Mouse (Mus musculus): ENCODE data around the gene S100a1. TPM values are rescaled to one million over a fixed set of nuclear protein-coding genes. Genes with fewer than 3 reads are reported as not detected.
A peak's percentile ranks its signal among the peaks of the same experiment; 100 is the strongest.

S100a1 gene
- polyA plus RNA-seq, 1 experiment = 771 TPM

DNA sequence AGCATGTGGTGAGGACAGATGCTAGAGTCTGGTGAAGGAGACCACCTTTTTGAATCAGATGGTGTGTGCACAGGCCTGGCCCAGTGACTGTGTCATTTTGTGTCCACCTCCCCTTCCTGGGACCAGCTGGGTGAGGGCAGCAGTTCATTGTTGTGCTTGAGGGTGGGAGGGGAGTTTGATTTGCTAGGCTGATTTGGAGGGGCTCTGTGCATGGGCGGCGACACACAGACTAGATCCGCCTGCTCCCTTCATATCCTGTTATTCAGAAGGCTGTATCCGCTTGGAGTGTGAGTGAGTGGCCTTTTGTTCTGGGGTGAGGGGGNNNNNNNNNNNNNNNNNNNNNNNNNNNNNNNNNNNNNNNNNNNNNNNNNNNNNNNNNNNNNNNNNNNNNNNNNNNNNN lies 26.7 kb upstream of the S100a1 start:
- peak overlapping the region; percentile 37 for H3K4me3 ChIP-seq (ENCODE audit: insufficient read depth, low read depth, low read length)

DNA sequence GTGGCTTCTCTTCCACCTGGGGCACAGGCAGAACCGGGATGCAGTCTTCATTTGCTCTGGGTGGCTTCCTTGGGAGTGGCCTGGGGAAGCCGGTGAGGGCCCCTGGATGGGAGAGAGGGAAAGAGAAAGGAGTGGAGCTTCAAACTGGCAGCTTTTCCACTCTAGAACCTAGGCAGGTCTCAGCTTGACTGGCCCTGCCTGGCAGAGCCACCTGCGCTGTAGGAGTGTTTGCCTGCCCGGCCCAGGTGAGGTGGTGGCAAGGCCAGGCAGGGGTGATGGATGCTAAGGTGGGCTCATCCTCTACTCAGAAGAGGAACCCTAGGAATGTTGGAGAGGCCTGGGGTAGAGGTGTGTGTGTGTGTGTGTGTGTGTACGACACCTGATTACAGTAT lies 23.7 kb upstream of the S100a1 start:
- no peak for TF ChIP-seq POLR2A (IDR thresholded peaks at IDR 0.05; ENCODE audit: low read depth, low read length)
- no peak for TF ChIP-seq CTCF (conservative IDR thresholded peaks at IDR 0.05; ENCODE audit: insufficient read depth, insufficient read length, low read depth, low read length)
- peaks cover 8% of the 10 kb centered on the region for H3K4me1 ChIP-seq (ENCODE audit: control insufficient read depth, insufficient read depth, low read length)
- H3K27ac ChIP-seq (ENCODE audit: insufficient read depth, low read depth, low read length) = peak overlapping the region; percentile 96
- no peaks in the 10 kb centered on the region for H3K27me3 ChIP-seq (replicated peaks; ENCODE audit: control insufficient read depth, insufficient read depth, low read length)
- H3K36me3 ChIP-seq (ENCODE audit: control insufficient read depth, insufficient read depth, low read length) = no peaks in the 10 kb centered on the region
- DNase-seq = no peak
- WGBS = 32% methylated on average over 5 of the region's 5 CpGs
- H3K4me3 ChIP-seq (ENCODE audit: insufficient read depth, low read depth, low read length) = peak overlapping the region; percentile 73

More for the DNA sequence above, 26.7 kb upstream of the S100a1 start:
- 63% methylated on average over 4 of the region's 4 CpGs for WGBS
- no peaks in the 10 kb centered on the region for H3K36me3 ChIP-seq (ENCODE audit: control insufficient read depth, insufficient read depth, low read length)
- peak overlapping the region; percentile 84 for H3K27ac ChIP-seq (ENCODE audit: insufficient read depth, low read depth, low read length)
- TF ChIP-seq POLR2A (IDR thresholded peaks at IDR 0.05; ENCODE audit: low read depth, low read length) = peak; percentile 33
- no peak for TF ChIP-seq CTCF (conservative IDR thresholded peaks at IDR 0.05; ENCODE audit: insufficient read depth, insufficient read length, low read depth, low read length)
- peak; percentile 78 for DNase-seq
- H3K4me1 ChIP-seq (ENCODE audit: control insufficient read depth, insufficient read depth, low read length) = peaks cover 8% of the 10 kb centered on the region
- H3K27me3 ChIP-seq (replicated peaks; ENCODE audit: control insufficient read depth, insufficient read depth, low read length) = no peaks in the 10 kb centered on the region

DNA sequence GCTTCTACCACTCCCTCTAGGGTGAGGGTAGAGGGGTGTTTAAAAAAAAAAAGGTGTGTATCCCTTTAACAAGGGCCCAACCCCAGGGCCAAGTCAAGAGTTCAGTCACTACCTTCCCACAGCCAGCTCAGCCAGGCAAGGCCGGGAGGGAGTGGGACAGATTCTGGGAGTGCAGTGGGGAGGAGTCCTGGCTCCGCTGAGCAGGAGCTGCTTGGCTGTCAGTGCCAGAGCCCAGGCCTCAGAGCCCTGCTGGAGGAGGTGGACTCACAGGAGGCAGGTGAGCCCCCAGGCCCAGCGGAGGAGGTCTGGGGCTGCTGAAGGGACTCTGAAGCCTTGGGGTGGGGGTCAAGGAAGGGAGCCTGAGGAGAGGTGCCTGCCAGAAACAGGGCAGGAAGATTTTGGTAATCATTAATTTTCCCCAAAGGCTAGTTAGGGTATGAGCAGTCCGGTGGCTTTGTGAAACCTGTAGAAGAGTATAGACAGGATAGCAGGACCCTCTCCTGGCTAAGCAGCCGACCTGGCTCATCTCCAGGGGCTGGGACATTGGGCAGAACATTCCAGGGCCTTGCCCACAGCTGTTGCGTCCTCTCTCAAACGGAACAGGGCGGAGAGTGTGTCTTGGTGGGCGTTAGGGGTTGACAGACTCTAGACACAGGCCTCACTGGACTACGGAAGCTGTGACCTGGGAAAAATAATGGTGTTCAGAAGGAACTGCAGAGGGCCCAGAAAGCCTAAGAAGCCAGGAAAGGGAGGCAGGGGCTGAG lies 23.1 kb upstream of the S100a1 start, which contains the start of gene S100a16:
Gene S100a16, plus strand, starts transcription at position 114 of the 764 bp plus-strand sequence.
- Histone ChIP-seq H3K27ac (ENCODE audit: insufficient read depth, low read depth, low read length) (peak within 1 kb of the TSS; percentile 96), H3K36me3 (ENCODE audit: control insufficient read depth, insufficient read depth, low read length) (no peaks in the 10 kb centered on the region), H3K4me1 (ENCODE audit: control insufficient read depth, insufficient read depth, low read length) (peaks cover 8% of the 10 kb centered on the region), H3K4me3 (ENCODE audit: insufficient read depth, low read depth, low read length) (peak within 1 kb of the TSS; percentile 73), H3K27me3 (replicated peaks; ENCODE audit: control insufficient read depth, insufficient read depth, low read length) (no peaks in the 10 kb centered on the region)
- TF ChIP-seq POLR2A (IDR thresholded peaks at IDR 0.05; ENCODE audit: low read depth, low read length) (peak; percentile 79), CTCF (conservative IDR thresholded peaks at IDR 0.05; ENCODE audit: insufficient read depth, insufficient read length, low read depth, low read length) (no peak)
- DNase-seq = peak; percentile 93
- 18% methylated on average over 10 of the region's 10 CpGs for WGBS

DNA sequence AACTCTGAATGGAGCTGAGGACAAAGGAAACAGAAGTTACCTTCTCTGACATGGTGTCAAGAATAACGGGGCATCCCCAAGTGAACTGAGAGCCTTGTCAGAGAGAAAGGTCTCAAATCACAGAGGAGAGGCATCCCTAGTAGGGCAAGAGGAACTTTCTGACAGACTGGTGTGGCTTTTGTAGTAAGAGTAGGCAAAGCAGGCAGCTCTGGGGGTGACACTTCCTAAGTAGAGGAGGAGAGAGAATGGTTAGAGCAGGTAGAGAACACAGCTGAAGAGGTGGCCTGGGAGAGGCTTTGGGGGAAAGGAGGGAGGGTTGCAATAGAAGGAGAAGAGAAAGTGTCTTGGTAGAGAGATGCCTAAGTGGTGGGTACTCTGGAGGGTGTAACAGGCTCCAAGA lies 21.3 kb upstream of the S100a1 start:
- Histone ChIP-seq H3K4me1 (ENCODE audit: control insufficient read depth, insufficient read depth, low read length) (peaks cover 5% of the 10 kb centered on the region), H3K36me3 (ENCODE audit: control insufficient read depth, insufficient read depth, low read length) (no peaks in the 10 kb centered on the region), H3K27ac (ENCODE audit: insufficient read depth, low read depth, low read length) (no peak overlapping the region), H3K27me3 (replicated peaks; ENCODE audit: control insufficient read depth, insufficient read depth, low read length) (no peaks in the 10 kb centered on the region), H3K4me3 (ENCODE audit: insufficient read depth, low read depth, low read length) (no peak overlapping the region)
- no peak for DNase-seq
- WGBS = 69% methylated on average over 1 of the region's 1 CpGs
- TF ChIP-seq POLR2A (IDR thresholded peaks at IDR 0.05; ENCODE audit: low read depth, low read length) (no peak), CTCF (conservative IDR thresholded peaks at IDR 0.05; ENCODE audit: insufficient read depth, insufficient read length, low read depth, low read length) (no peak)

DNA sequence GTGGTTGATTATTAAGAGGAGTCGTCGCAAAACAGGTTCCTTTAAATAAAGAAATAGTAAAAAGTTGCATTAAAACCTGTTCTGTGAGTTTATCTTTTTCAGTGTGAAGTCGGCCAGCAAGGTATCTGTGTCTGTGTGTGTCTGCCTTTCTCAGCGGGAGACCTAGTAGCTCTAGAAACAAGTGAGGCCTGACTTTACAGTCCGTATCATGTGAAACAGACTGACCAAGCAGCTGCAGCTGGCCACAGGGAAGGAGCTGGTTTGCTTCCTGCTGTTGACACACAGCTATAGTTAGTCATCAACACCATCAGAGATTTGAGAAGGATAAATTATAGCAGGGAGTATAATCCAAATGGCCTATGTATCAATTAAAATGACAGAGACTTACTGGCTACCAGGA lies 17.5 kb upstream of the S100a1 start:
- Histone ChIP-seq H3K27ac (ENCODE audit: insufficient read depth, low read depth, low read length) (no peak overlapping the region), H3K27me3 (replicated peaks; ENCODE audit: control insufficient read depth, insufficient read depth, low read length) (no peaks in the 10 kb centered on the region), H3K36me3 (ENCODE audit: control insufficient read depth, insufficient read depth, low read length) (no peaks in the 10 kb centered on the region), H3K4me1 (ENCODE audit: control insufficient read depth, insufficient read depth, low read length) (peaks cover 2% of the 10 kb centered on the region; the same call in 1 of the 2 replicates), H3K4me3 (ENCODE audit: insufficient read depth, low read depth, low read length) (no peak overlapping the region)
- TF ChIP-seq POLR2A (IDR thresholded peaks at IDR 0.05; ENCODE audit: low read depth, low read length) (no peak), CTCF (conservative IDR thresholded peaks at IDR 0.05; ENCODE audit: insufficient read depth, insufficient read length, low read depth, low read length) (no peak)
- no peak for DNase-seq
- 61% methylated on average over 5 of the region's 5 CpGs for WGBS

DNA sequence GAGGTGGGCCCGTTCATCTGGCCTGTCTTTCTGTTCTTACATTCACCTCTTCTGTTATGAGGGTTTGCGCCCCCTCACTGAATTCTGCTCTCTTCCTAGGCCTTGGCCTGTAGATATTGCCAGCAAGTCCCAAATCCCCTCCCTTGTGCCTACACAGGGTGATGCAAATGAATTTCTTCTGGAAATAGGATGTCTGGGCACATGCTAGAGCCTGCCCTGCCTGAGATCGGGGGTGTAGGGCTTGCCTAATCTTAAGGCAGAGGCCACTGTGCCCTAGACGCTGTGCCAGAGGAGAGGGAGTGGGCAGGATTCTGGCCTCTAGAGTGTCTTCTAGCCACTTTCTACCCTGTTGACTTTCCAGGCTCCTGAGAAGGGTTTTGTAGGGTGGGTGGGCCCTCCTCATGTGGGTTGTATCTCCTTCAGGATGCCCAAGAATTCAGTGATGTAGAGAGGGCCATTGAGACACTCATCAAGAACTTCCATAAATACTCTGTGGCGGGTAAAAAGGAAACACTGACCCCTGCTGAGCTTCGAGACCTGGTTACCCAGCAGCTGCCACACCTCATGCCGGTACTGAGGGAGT lies 13.2 kb upstream of the S100a1 start:
- Histone ChIP-seq H3K4me1 (ENCODE audit: control insufficient read depth, insufficient read depth, low read length) (no peaks in the 10 kb centered on the region), H3K36me3 (ENCODE audit: control insufficient read depth, insufficient read depth, low read length) (no peaks in the 10 kb centered on the region; the same call in 1 of the 2 replicates), H3K4me3 (ENCODE audit: insufficient read depth, low read depth, low read length) (no peak overlapping the region), H3K27me3 (replicated peaks; ENCODE audit: control insufficient read depth, insufficient read depth, low read length) (no peaks in the 10 kb centered on the region), H3K27ac (ENCODE audit: insufficient read depth, low read depth, low read length) (no peak overlapping the region)
- DNase-seq = no peak
- 89% methylated on average over 7 of the region's 7 CpGs for WGBS
- no peak for TF ChIP-seq POLR2A (IDR thresholded peaks at IDR 0.05; ENCODE audit: low read depth, low read length)
- TF ChIP-seq CTCF (conservative IDR thresholded peaks at IDR 0.05; ENCODE audit: insufficient read depth, insufficient read length, low read depth, low read length) = no peak

DNA sequence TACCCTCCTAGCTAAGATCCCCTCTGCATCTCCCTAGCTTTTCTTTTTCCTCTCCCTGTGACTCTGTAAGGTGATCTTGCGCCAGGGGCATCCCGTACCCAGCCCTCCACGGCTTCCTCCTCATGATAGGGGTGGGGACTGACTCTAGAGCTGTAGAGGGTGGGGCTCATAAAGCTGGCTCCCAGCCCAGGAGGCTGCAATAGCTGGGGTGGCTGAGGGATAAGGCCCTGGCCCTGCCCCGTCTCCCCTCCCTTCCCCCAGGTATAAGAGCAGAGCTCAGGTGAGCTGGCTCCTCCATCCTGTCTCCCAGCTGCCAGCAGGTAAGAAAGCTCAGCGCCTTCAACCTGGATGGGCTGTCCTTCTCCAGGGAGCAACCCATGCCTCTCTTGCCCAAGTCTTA lies 12.4 kb upstream of the S100a1 start, which contains the start of gene S100a14:
Gene S100a14, plus strand, starts transcription at position 277 of the 400 bp plus-strand sequence.
- H3K4me1 ChIP-seq (ENCODE audit: control insufficient read depth, insufficient read depth, low read length) = no peaks in the 10 kb centered on the region
- DNase-seq = no peak
- 62% methylated on average over 5 of the region's 5 CpGs for WGBS
- no peak within 1 kb of the TSS for H3K27ac ChIP-seq (ENCODE audit: insufficient read depth, low read depth, low read length)
- H3K27me3 ChIP-seq (replicated peaks; ENCODE audit: control insufficient read depth, insufficient read depth, low read length) = no peaks in the 10 kb centered on the region
- no peaks in the 10 kb centered on the region; the same call in 1 of the 2 replicates for H3K36me3 ChIP-seq (ENCODE audit: control insufficient read depth, insufficient read depth, low read length)
- no peak within 1 kb of the TSS for H3K4me3 ChIP-seq (ENCODE audit: insufficient read depth, low read depth, low read length)
- TF ChIP-seq CTCF (conservative IDR thresholded peaks at IDR 0.05; ENCODE audit: insufficient read depth, insufficient read length, low read depth, low read length) = no peak
- TF ChIP-seq POLR2A (IDR thresholded peaks at IDR 0.05; ENCODE audit: low read depth, low read length) = no peak

Measured in kidney, adult 2 months (tissue).